Mouse (Mus musculus): ENCODE data around the gene Pira2. TPM values are rescaled to one million over a fixed set of nuclear protein-coding genes. Genes with fewer than 3 reads are reported as not detected.

Gene Pira2
- under 1 TPM; 0.63 to 1.00 TPM for polyA plus RNA-seq (2017; shearing (Covaris generic))

GRCm38 (mm10) chr7:3844951-3845350, at the start of gene Pira2:
Gene Pira2 (minus strand): TSS chr7:3845051.

DNA sequence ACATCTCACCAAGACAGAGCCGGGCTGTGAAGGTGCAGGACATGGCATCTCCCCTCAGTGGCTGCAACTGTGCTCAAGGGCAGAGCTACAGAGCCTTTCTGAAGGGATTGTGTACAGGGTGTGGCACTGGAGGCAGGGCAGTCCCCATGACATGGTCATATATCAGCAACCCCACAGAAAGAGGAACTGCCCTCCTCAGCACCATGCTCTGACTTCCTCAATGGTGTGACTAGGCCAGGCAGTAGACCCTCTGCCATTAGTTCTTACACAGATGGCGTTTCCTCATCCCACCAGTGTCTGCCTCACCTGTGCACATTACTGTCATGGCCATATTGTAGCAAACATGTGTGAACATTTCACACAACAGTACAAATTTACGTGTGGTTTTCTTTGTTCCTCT, 19.3 kb downstream of the Pira2 start, which contains the start of gene Gm15448:
Gene Gm15448 (minus strand): TSS at position 89 of the 400 bp plus-strand sequence.

Other genes with a start within 250 kb of the Pira2 start
- under 1 TPM in 1 of 2 experiments, not detected in 1; 0.34 TPM for gene Oscar, start 228.9 kb downstream of the Pira2 start, polyA plus RNA-seq (2017; shearing (Covaris generic))
- 100 to 1,000 TPM; 490 to 495 TPM for gene Ndufa3, start 227.7 kb downstream of the Pira2 start, polyA plus RNA-seq (2017; shearing (Covaris generic))
- 10 to 100 TPM; 52.0 to 55.0 TPM for gene Tfpt, start 215.1 kb downstream of the Pira2 start, polyA plus RNA-seq (2017; shearing (Covaris generic))
- 10 to 100 TPM; 79.1 to 99.3 TPM for gene Prpf31, start 215.1 kb downstream of the Pira2 start, polyA plus RNA-seq (2017; shearing (Covaris generic))
- 10 to 100 TPM; 71.9 to 96.3 TPM for gene Cnot3, start 199.8 kb downstream of the Pira2 start, polyA plus RNA-seq (2017; shearing (Covaris generic))
- 10 to 100 TPM; 20.6 to 23.3 TPM for gene Leng1, start 179.2 kb downstream of the Pira2 start, polyA plus RNA-seq (2017; shearing (Covaris generic))
- gene Tmc4, start 167.5 kb downstream of the Pira2 start, polyA plus RNA-seq (2017; shearing (Covaris generic)) = 1 to 10 TPM; 5.2 to 6.7 TPM
- 10 to 100 TPM; 26.9 to 40.8 TPM for gene Tsen34, start 152.2 kb downstream of the Pira2 start, polyA plus RNA-seq (2017; shearing (Covaris generic))
- gene Mboat7, start 151.5 kb downstream of the Pira2 start, polyA plus RNA-seq (2017; shearing (Covaris generic)) = 10 to 100 TPM; 70.7 to 71.5 TPM
- gene Rps9, start 141.1 kb downstream of the Pira2 start, polyA plus RNA-seq (2017; shearing (Covaris generic)) = 1,000 to 10,000 TPM; 1,535 to 2,624 TPM
- 1 to 10 TPM; 2.1 to 3.6 TPM for gene Pirb, start 124.7 kb downstream of the Pira2 start, polyA plus RNA-seq (2017; shearing (Covaris generic))
- gene Gm15448, start 19.4 kb downstream of the Pira2 start, polyA plus RNA-seq (2017; shearing (Covaris generic)) = under 1 TPM in 1 of 2 experiments, not detected in 1; 0.76 TPM
- under 1 TPM; 0.16 to 0.26 TPM for gene Gm14548, start 53.1 kb upstream of the Pira2 start, polyA plus RNA-seq (2017; shearing (Covaris generic))
- gene Lilra6, start 70.5 kb upstream of the Pira2 start, polyA plus RNA-seq (2017; shearing (Covaris generic)) = not detected
- 1 to 10 TPM; 5.8 to 6.6 TPM for gene Lair1, start 218.2 kb upstream of the Pira2 start, polyA plus RNA-seq (2017; shearing (Covaris generic))